Mouse (Mus musculus) heart, embryonic 16.5 days (tissue): ENCODE data around the gene Smurf2. TPM values are rescaled to one million over a fixed set of nuclear protein-coding genes. Genes with fewer than 3 reads are reported as not detected.

Source experiments
- ATAC-seq: fragments of 200-750 bp; cut with Nextera tagmentation; replicated peaks from 2 replicates; pipeline ENCODE4 v1.8.0; 2017; ENCODE audit warnings: moderate number of reproducible peaks; ENCODE audit not compliant: insufficient read depth, low FRiP score; ENCODE audit errors: extremely low read depth
- H3K27ac ChIP-seq: fragments of 300-500 bp; sonication (generic); 2 replicates; pipeline ENCODE4 v1.5.1; 2014; ENCODE audit warnings: mild to moderate bottlenecking, low read length, control low read depth, moderate library complexity
- H3K27me3 ChIP-seq: fragments of 300-500 bp; sonication (generic); 2 replicates; pipeline ENCODE4 v1.6.1; 2014; ENCODE audit warnings: low read length, mixed read lengths; ENCODE audit not compliant: control insufficient read depth, insufficient read depth
- H3K36me3 ChIP-seq: fragments of 300-500 bp; sonication (generic); 2 replicates; pipeline ENCODE4 v1.6.1; 2014; ENCODE audit not compliant: control insufficient read depth, insufficient read depth
- H3K4me1 ChIP-seq: fragments of 300-500 bp; sonication (generic); 2 replicates; pipeline ENCODE4 v1.6.1; 2014; ENCODE audit warnings: low read length, mixed read lengths; ENCODE audit not compliant: control insufficient read depth, insufficient read depth
- H3K4me2 ChIP-seq: fragments of 300-500 bp; sonication (generic); 2 replicates; pipeline ENCODE4 v1.6.1; 2014; ENCODE audit warnings: low read depth, mild to moderate bottlenecking, control low read depth, low read length
- H3K4me3 ChIP-seq: fragments of 300-500 bp; sonication (generic); 2 replicates; pipeline ENCODE4 v1.5.1; 2014; ENCODE audit warnings: mild to moderate bottlenecking, control low read depth, low read length
- H3K9ac ChIP-seq: fragments of 300-500 bp; sonication (generic); 2 replicates; pipeline ENCODE4 v1.6.1; 2014; ENCODE audit warnings: low read length, control low read depth
- H3K9me3 ChIP-seq: fragments of 300-500 bp; sonication (generic); replicated peaks from 2 replicates; pipeline ENCODE4 v1.6.1; 2016; ENCODE audit warnings: low read length; ENCODE audit not compliant: control insufficient read depth
- WGBS: fragments of 180-500 bp; shearing (Covaris S2); extraction: QIAGEN DNeasy Blood & Tissue Kit; methylation state at CpG from one replicate; pipeline ENCODE4 v1.1.7; 2014; 5-methylcytosine and 5-hydroxymethylcytosine counted together
- polyA plus RNA-seq: library from polyadenylated mRNA; unstranded; fragments of >200 nt; fragmentation: Nextera tagmentation; extraction: Ambion mirVana; gene quantifications from 2 replicates; pipeline ENCODE4 v1.2.1, GENCODE M21; 2015

The Smurf2 gene
- polyA plus RNA-seq, 1 experiment from 2014 or later = 10.2 TPM

- WGBS = under 1% methylated on average over 68 of the region's 87 CpGs
- no peaks in the 10 kb centered on the region for H3K27me3 ChIP-seq
- ATAC-seq = peak; percentile 83
Measured at GRCm38 (mm10) chr11:106919612-106920550, 634 bp downstream of the Smurf2 start.

GRCm38 (mm10) chr11:106918901-106919300, 1.6 kb downstream of the Smurf2 start:
- whole genome bisulfite sequencing = 24% methylated on average over 8 of the region's 8 CpGs
- Histone ChIP-seq H3K27me3 (no peaks in the 10 kb centered on the region), H3K9ac (peak overlapping the region; percentile 95), H3K36me3 (no peaks in the 10 kb centered on the region), H3K4me2 (peak overlapping the region; percentile 76), H3K9me3 (no peaks in the 10 kb centered on the region), H3K4me3 (peak overlapping the region; percentile 95), H3K4me1 (peaks cover 11% of the 10 kb centered on the region), H3K27ac (peak overlapping the region; percentile 92)
- ATAC-seq = no peak

More at GRCm38 (mm10) chr11:106919612-106920550, 634 bp downstream of the Smurf2 start:
- no peaks in the 10 kb centered on the region for H3K9me3 ChIP-seq
- peak overlapping the region; percentile 92 for H3K27ac ChIP-seq
- peak overlapping the region; percentile 76 for H3K4me2 ChIP-seq
- peaks cover 11% of the 10 kb centered on the region for H3K4me1 ChIP-seq
- H3K9ac ChIP-seq = peak overlapping the region; percentile 95
- H3K4me3 ChIP-seq = peak overlapping the region; percentile 95
- no peaks in the 10 kb centered on the region for H3K36me3 ChIP-seq

- Histone ChIP-seq H3K9me3 (no peaks in the 10 kb centered on the region), H3K4me1 (no peaks in the 10 kb centered on the region), H3K4me2 (no peak overlapping the region), H3K4me3 (no peak overlapping the region), H3K9ac (no peak overlapping the region), H3K27me3 (no peaks in the 10 kb centered on the region), H3K27ac (no peak overlapping the region), H3K36me3 (no peaks in the 10 kb centered on the region)
- ATAC-seq = no peak
Measured at GRCm38 (mm10) chr11:106911257-106911656, 9.3 kb downstream of the Smurf2 start.

- no peak for ATAC-seq
- H3K36me3 ChIP-seq = no peaks in the 10 kb centered on the region
- no peak overlapping the region for H3K27ac ChIP-seq
- H3K4me3 ChIP-seq = no peak overlapping the region
- H3K9ac ChIP-seq = no peak overlapping the region
- H3K4me2 ChIP-seq = no peak overlapping the region
- no peaks in the 10 kb centered on the region for H3K4me1 ChIP-seq
- H3K27me3 ChIP-seq = no peaks in the 10 kb centered on the region
- no peaks in the 10 kb centered on the region for H3K9me3 ChIP-seq
Measured at GRCm38 (mm10) chr11:106908016-106908415, 12.5 kb downstream of the Smurf2 start.

- H3K27ac ChIP-seq = no peak overlapping the region
- H3K4me1 ChIP-seq = no peaks in the 10 kb centered on the region
- no peak overlapping the region for H3K9ac ChIP-seq
- no peaks in the 10 kb centered on the region for H3K27me3 ChIP-seq
- no peak for ATAC-seq
- no peaks in the 10 kb centered on the region for H3K36me3 ChIP-seq
- no peak overlapping the region for H3K4me3 ChIP-seq
- H3K4me2 ChIP-seq = no peak overlapping the region
- 67% methylated on average over 1 of the region's 1 CpGs for WGBS
- no peaks in the 10 kb centered on the region for H3K9me3 ChIP-seq
Measured at GRCm38 (mm10) chr11:106907253-106907652, 13.3 kb downstream of the Smurf2 start.

- H3K36me3 ChIP-seq = no peaks in the 10 kb centered on the region
- H3K4me2 ChIP-seq = no peak overlapping the region
- no peak overlapping the region for H3K9ac ChIP-seq
- no peak for ATAC-seq
- H3K4me1 ChIP-seq = no peaks in the 10 kb centered on the region
- 92% methylated on average over 4 of the region's 4 CpGs for WGBS
- no peak overlapping the region for H3K27ac ChIP-seq
- H3K4me3 ChIP-seq = no peak overlapping the region
- H3K27me3 ChIP-seq = no peaks in the 10 kb centered on the region
- H3K9me3 ChIP-seq = no peaks in the 10 kb centered on the region
Measured at GRCm38 (mm10) chr11:106905707-106906106, 14.8 kb downstream of the Smurf2 start.

GRCm38 (mm10) chr11:106899804-106900203, 20.7 kb downstream of the Smurf2 start:
- no peak overlapping the region for H3K4me2 ChIP-seq
- no peak overlapping the region for H3K27ac ChIP-seq
- no peaks in the 10 kb centered on the region for H3K27me3 ChIP-seq
- H3K4me3 ChIP-seq = no peak overlapping the region
- H3K9ac ChIP-seq = no peak overlapping the region
- 87% methylated on average over 1 of the region's 1 CpGs for WGBS
- no peaks in the 10 kb centered on the region for H3K36me3 ChIP-seq
- H3K9me3 ChIP-seq = no peaks in the 10 kb centered on the region
- no peaks in the 10 kb centered on the region; the same call in 1 of the 2 replicates for H3K4me1 ChIP-seq
- no peak for ATAC-seq

GRCm38 (mm10) chr11:106896561-106897168, 23.9 kb downstream of the Smurf2 start:
- no peak for ATAC-seq
- H3K9me3 ChIP-seq = no peaks in the 10 kb centered on the region

GRCm38 (mm10) chr11:106883656-106884055, 36.9 kb downstream of the Smurf2 start:
- peaks cover 21% of the 10 kb centered on the region for H3K4me1 ChIP-seq
- 82% methylated on average over 1 of the region's 1 CpGs for WGBS

More at GRCm38 (mm10) chr11:106896561-106897168, 23.9 kb downstream of the Smurf2 start:
- Histone ChIP-seq H3K36me3 (no peaks in the 10 kb centered on the region), H3K4me1 (no peaks in the 10 kb centered on the region; the same call in 1 of the 2 replicates), H3K4me3 (no peak overlapping the region), H3K9ac (no peak overlapping the region), H3K27me3 (no peaks in the 10 kb centered on the region), H3K27ac (no peak overlapping the region), H3K4me2 (no peak overlapping the region)
- 71% methylated on average over 2 of the region's 2 CpGs for WGBS

More at GRCm38 (mm10) chr11:106883656-106884055, 36.9 kb downstream of the Smurf2 start:
- Histone ChIP-seq H3K27ac (no peak overlapping the region), H3K4me3 (no peak overlapping the region), H3K9ac (no peak overlapping the region), H3K36me3 (no peaks in the 10 kb centered on the region), H3K4me2 (no peak overlapping the region), H3K9me3 (no peaks in the 10 kb centered on the region), H3K27me3 (no peaks in the 10 kb centered on the region)
- no peak for ATAC-seq
